Mouse (Mus musculus) MEL (cell line): ENCODE results near the gene Abcc6. TPM values are rescaled to one million over a fixed set of nuclear protein-coding genes. Genes with fewer than 3 reads are reported as not detected.

ENCODE experiments used
- DNase-seq: peaks from one replicate; pipeline ENCODE4 v3.0.0; 2011; ENCODE audit warnings: low read depth, low spot score
- H3K27ac ChIP-seq: 2 replicates; pipeline ENCODE4 v1.5.1; 2012; ENCODE audit warnings: low read depth, mild to moderate bottlenecking, control low read depth, low read length, moderate library complexity; ENCODE audit not compliant: control insufficient read depth
- H3K27me3 ChIP-seq, 2 experiments: fragments of 150-350 bp in 1 of 2; sonication (generic) in 1 of 2; 2 replicates each; pipeline ENCODE4 v1.6.1; 2012; ENCODE audit warnings: low read length in 2 of 2, mild to moderate bottlenecking in 2 of 2, improper control_type of control experiment in 1 of 2, moderate library complexity in 1 of 2; ENCODE audit not compliant: insufficient read depth in 2 of 2, control insufficient read depth in 1 of 2
- H3K36me3 ChIP-seq, 2 experiments: 2 replicates each; pipeline ENCODE4 v1.6.1; 2012 to 2014; ENCODE audit warnings: low read length in 2 of 2, improper control_type of control experiment in 1 of 2, inconsistent platforms in 1 of 2, mild to moderate bottlenecking in 1 of 2; ENCODE audit not compliant: insufficient read depth in 2 of 2, control insufficient read depth in 1 of 2
- H3K4me1 ChIP-seq, 2 experiments: fragments of 150-350 bp in 1 of 2; sonication (generic) in 1 of 2; 2 replicates each; pipeline ENCODE4 v1.6.1; 2012; ENCODE audit warnings: low read length in 2 of 2, improper control_type of control experiment in 1 of 2, mild to moderate bottlenecking in 1 of 2; ENCODE audit not compliant: insufficient read depth in 2 of 2, control insufficient read depth in 1 of 2
- H3K4me3 ChIP-seq, 2 experiments: fragments of 150-350 bp in 1 of 2; sonication (generic) in 1 of 2; 2 replicates each; pipeline ENCODE4 v1.5.1; 2012; ENCODE audit warnings: low read depth in 2 of 2, low read length in 2 of 2, mild to moderate bottlenecking in 2 of 2, moderate library complexity in 2 of 2, control low read depth in 1 of 2, improper control_type of control experiment in 1 of 2; ENCODE audit not compliant: control insufficient read depth in 1 of 2, insufficient read depth in 1 of 2
- H3K79me2 ChIP-seq: 2 replicates; pipeline ENCODE4 v1.6.1; 2012; ENCODE audit warnings: mild to moderate bottlenecking, low read length, moderate library complexity; ENCODE audit not compliant: control insufficient read depth, poor library complexity, insufficient read depth
- H3K9ac ChIP-seq: 2 replicates; pipeline ENCODE4 v1.6.1; 2012; ENCODE audit warnings: low read depth, mild to moderate bottlenecking, control low read depth, low read length, moderate library complexity; ENCODE audit not compliant: control insufficient read depth, poor library complexity, severe bottlenecking
- H3K9me3 ChIP-seq: fragments of 150-350 bp; sonication (generic); replicated peaks from 2 replicates; pipeline ENCODE4 v1.6.1; 2012; ENCODE audit warnings: mild to moderate bottlenecking, low read length, improper control_type of control experiment, moderate library complexity; ENCODE audit not compliant: insufficient read depth
- BHLHE40 ChIP-seq: IDR thresholded peaks from 2 replicates; pipeline ENCODE4 v1.6.1; 2012; ENCODE audit warnings: low read depth, mild to moderate bottlenecking, inconsistent platforms, low read length, improper control_type of control experiment, borderline replicate concordance
- CHD1 ChIP-seq: IDR thresholded peaks from 2 replicates; pipeline ENCODE4 v1.6.1; 2012; ENCODE audit warnings: low read depth, mild to moderate bottlenecking, inconsistent platforms, low read length, improper control_type of control experiment
- CHD2 ChIP-seq: IDR thresholded peaks from 2 replicates; pipeline ENCODE4 v1.6.1; 2011; ENCODE audit warnings: low read length, improper control_type of control experiment
- EP300 ChIP-seq, 2 experiments: IDR thresholded peaks; 2 replicates each; pipeline ENCODE4 v1.6.1; 2011; ENCODE audit warnings: improper control_type of control experiment in 2 of 2, low read length in 2 of 2, low read depth in 1 of 2, mild to moderate bottlenecking in 1 of 2
- JUND ChIP-seq: IDR thresholded peaks from 2 replicates; pipeline ENCODE4 v1.6.1; 2011; ENCODE audit warnings: low read depth, mild to moderate bottlenecking, improper control_type of control experiment, low read length
- KAT2A ChIP-seq: conservative IDR thresholded peaks from 2 replicates; pipeline ENCODE4 v1.6.1; 2012; ENCODE audit warnings: low read depth, low read length, improper control_type of control experiment, inconsistent platforms
- MAFK ChIP-seq: IDR thresholded peaks from 2 replicates; pipeline ENCODE4 v1.6.1; 2011; ENCODE audit warnings: low read depth, mild to moderate bottlenecking, low read length, improper control_type of control experiment, borderline replicate concordance
- MAX ChIP-seq: IDR thresholded peaks from 2 replicates; pipeline ENCODE4 v1.6.1; 2011; ENCODE audit warnings: low read length, improper control_type of control experiment
- MAZ ChIP-seq: IDR thresholded peaks from 2 replicates; pipeline ENCODE4 v1.6.1; 2012; ENCODE audit warnings: low read depth, mild to moderate bottlenecking, inconsistent platforms, low read length, improper control_type of control experiment
- MYC ChIP-seq: IDR thresholded peaks from 2 replicates; pipeline ENCODE4 v1.6.1; 2011; ENCODE audit warnings: low read depth, mild to moderate bottlenecking, low read length, improper control_type of control experiment, moderate library complexity
- NELFE ChIP-seq: IDR thresholded peaks from 2 replicates; pipeline ENCODE4 v1.6.1; 2011; ENCODE audit warnings: low read depth, low read length, improper control_type of control experiment
- NRF1 ChIP-seq: IDR thresholded peaks from 2 replicates; pipeline ENCODE4 v1.6.1; 2014; ENCODE audit warnings: low read depth, mild to moderate bottlenecking, inconsistent platforms, low read length, improper control_type of control experiment, moderate library complexity; ENCODE audit not compliant: poor library complexity, insufficient read depth, severe bottlenecking
- POLR2AphosphoS2 ChIP-seq: IDR thresholded peaks from 2 replicates; pipeline ENCODE4 v1.6.1; 2011; ENCODE audit warnings: low read length, improper control_type of control experiment
- POLR2AphosphoS5 ChIP-seq: IDR thresholded peaks from 2 replicates; pipeline ENCODE4 v1.6.1; 2012; ENCODE audit warnings: low read depth, borderline replicate concordance, mild to moderate bottlenecking, inconsistent platforms, low read length, moderate library complexity, mixed read lengths
- RCOR1 ChIP-seq: IDR thresholded peaks from 2 replicates; pipeline ENCODE4 v1.6.1; 2012; ENCODE audit warnings: low read depth, mild to moderate bottlenecking, inconsistent platforms, low read length, improper control_type of control experiment
- SMC3 ChIP-seq: IDR thresholded peaks from 2 replicates; pipeline ENCODE4 v1.6.1; 2011; ENCODE audit warnings: low read depth, low read length, improper control_type of control experiment
- TAL1 ChIP-seq: IDR thresholded peaks from 2 replicates; pipeline ENCODE4 v1.6.1; 2012; ENCODE audit warnings: mild to moderate bottlenecking, inconsistent platforms, low read length, moderate library complexity, mixed read lengths
- UBTF ChIP-seq: IDR thresholded peaks from 2 replicates; pipeline ENCODE4 v1.6.1; 2012; ENCODE audit warnings: low read depth, mild to moderate bottlenecking, inconsistent platforms, low read length, improper control_type of control experiment, moderate library complexity, borderline replicate concordance; ENCODE audit not compliant: insufficient read depth
- USF1 ChIP-seq: IDR thresholded peaks from 2 replicates; pipeline ENCODE4 v1.6.1; 2014; ENCODE audit warnings: low read depth, mild to moderate bottlenecking, inconsistent platforms, low read length, improper control_type of control experiment, moderate library complexity
- ZC3H11A ChIP-seq: IDR thresholded peaks from 2 replicates; pipeline ENCODE4 v1.6.1; 2012; ENCODE audit warnings: low read depth, mild to moderate bottlenecking, inconsistent platforms, low read length, improper control_type of control experiment
- ZKSCAN1 ChIP-seq: IDR thresholded peaks from 2 replicates; pipeline ENCODE4 v1.6.1; 2012; ENCODE audit warnings: low read depth, mild to moderate bottlenecking, inconsistent platforms, low read length, improper control_type of control experiment, moderate library complexity
- ZMIZ1 ChIP-seq: IDR thresholded peaks from 2 replicates; pipeline ENCODE4 v1.6.1; 2012; ENCODE audit warnings: low read depth, mild to moderate bottlenecking, inconsistent platforms, low read length, improper control_type of control experiment, moderate library complexity
- polyA plus RNA-seq, 2 experiments: library from polyadenylated mRNA; stranded (reverse) in 1 of 2; unstranded in 1 of 2; fragments of >175 nt in 1 of 2; fragments of >200 nt in 1 of 2; gene quantifications; 2 replicates each; pipeline versions ENCODE4 v1.2.1 to v1.2.4; 2012; ENCODE audit warnings: low replicate concordance in 2 of 2, low read depth in 1 of 2; ENCODE audit not compliant: insufficient read length in 2 of 2, insufficient read depth in 1 of 2, missing spikeins in 1 of 2
- total RNA-seq: library from RNA; depleted of rRNA; stranded (reverse); fragments of 300-350 nt; gene quantifications from 2 replicates; pipeline ENCODE4 v1.2.3, GENCODE M21; 2012

The Abcc6 gene
- total and polyA plus RNA-seq, 3 experiments, result 0.04 to 0.12 TPM; not detected in 1

DNA sequence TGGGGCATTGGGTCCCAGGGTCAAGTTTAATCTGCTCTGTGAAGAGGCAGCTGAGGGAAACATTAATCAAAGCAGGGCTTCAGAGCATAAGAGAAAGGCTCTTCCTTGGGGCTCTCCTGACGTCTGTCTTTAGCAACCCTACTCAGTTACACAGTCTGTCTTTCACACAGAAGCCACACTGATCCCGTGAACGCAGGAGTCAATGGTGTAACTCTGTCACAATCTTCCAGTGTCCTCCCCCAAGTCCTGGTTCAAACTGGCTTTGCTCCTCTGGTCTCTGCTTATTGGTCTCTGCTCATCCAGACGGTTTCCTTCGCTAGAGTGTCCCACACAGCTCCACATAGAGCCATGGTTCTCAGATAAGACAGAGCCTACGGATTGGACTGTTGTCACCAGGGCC is 56.0 kb downstream of the Abcc6 start:
- H3K4me1 ChIP-seq, result no peaks in the 10 kb centered on the region
- no peak for DNase-seq
- H3K4me3 ChIP-seq, result no peak overlapping the region
- TF ChIP-seq ZC3H11A, result no peak
- no peak for TF ChIP-seq USF1
- TF ChIP-seq ZMIZ1, result no peak
- no peak for TF ChIP-seq MAZ
- TF ChIP-seq POLR2AphosphoS2, result no peak
- no peak for TF ChIP-seq KAT2A
- no peak for TF ChIP-seq NRF1
- no peak for TF ChIP-seq CHD2
- no peak for TF ChIP-seq SMC3
- TF ChIP-seq NELFE, result no peak
- no peak for TF ChIP-seq EP300 (IDR thresholded peaks at IDR 0.05; ENCODE audit: low read depth in 1 of 2, low read length in 2 of 2)
- no peak for TF ChIP-seq MAFK
- TF ChIP-seq CHD1, result no peak
- TF ChIP-seq ZKSCAN1, result no peak
- TF ChIP-seq UBTF, result no peak
- TF ChIP-seq TAL1, result no peak
- TF ChIP-seq MYC, result no peak
- no peaks in the 10 kb centered on the region; a peak in 2 of 4 replicates for H3K27me3 ChIP-seq
- H3K79me2 ChIP-seq, result no peaks in the 10 kb centered on the region
- H3K9me3 ChIP-seq, result no peaks in the 10 kb centered on the region
- H3K27ac ChIP-seq, result no peak overlapping the region
- no peaks in the 10 kb centered on the region for H3K36me3 ChIP-seq
- H3K9ac ChIP-seq, result no peak overlapping the region

DNA sequence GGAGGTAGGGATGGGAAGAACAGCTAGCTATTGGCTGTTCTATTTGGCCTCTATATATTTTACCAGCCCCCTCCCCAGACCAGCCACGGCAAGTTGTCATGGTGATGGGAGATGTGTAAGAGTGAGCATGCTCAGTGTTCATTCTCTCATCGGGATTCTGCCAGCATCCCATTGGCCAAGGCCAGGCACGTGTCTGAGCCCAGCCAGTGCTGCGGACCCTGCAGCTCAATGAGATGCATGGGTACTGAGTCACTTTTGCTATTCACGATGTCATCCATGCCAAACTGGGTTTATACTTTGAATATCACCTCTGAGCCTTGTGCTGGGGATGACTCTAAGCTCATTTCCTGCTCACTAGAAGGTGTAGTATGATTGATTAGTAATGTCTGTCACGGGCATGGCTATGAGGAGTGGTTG is 56.8 kb downstream of the Abcc6 start:
- no peaks in the 10 kb centered on the region for H3K79me2 ChIP-seq
- no peak overlapping the region for H3K27ac ChIP-seq
- no peak for TF ChIP-seq ZKSCAN1
- no peak for TF ChIP-seq CHD1
- no peak for TF ChIP-seq JUND
- no peak for TF ChIP-seq MAX
- no peak for TF ChIP-seq BHLHE40
- TF ChIP-seq POLR2AphosphoS5, result no peak
- no peak for TF ChIP-seq RCOR1
- H3K27me3 ChIP-seq, result no peaks in the 10 kb centered on the region; a peak in 3 of 4 replicates
- no peak for DNase-seq
- no peak overlapping the region for H3K9ac ChIP-seq
- H3K4me1 ChIP-seq, result no peaks in the 10 kb centered on the region
- H3K4me3 ChIP-seq, result no peak overlapping the region
- no peaks in the 10 kb centered on the region for H3K36me3 ChIP-seq
- no peaks in the 10 kb centered on the region for H3K9me3 ChIP-seq
